Mouse (Mus musculus) layer of hippocampus, postnatal 36 days (tissue): ENCODE data around the gene Ak1. TPM values are rescaled to one million over a fixed set of nuclear protein-coding genes. Genes with fewer than 3 reads are reported as not detected.

Source experiments
- DNase-seq, 2 experiments: peaks; one replicate each; pipeline ENCODE4 v3.0.0; 2022
- total RNA-seq, 2 experiments: library from RNA; stranded (reverse); gene quantifications; 2 replicates each; pipeline ENCODE4 v1.2.3; 2021

Ak1 gene
- 100 to 1,000 TPM; 114 to 119 TPM for total RNA-seq

- no peak for DNase-seq
These were observed at the start of gene Ak1 for GRCm38 (mm10) chr2:32621517-32621859. TSS of gene Ak1 (plus strand) at chr2:32621758.

GRCm38 (mm10) chr2:32572196-32572595 lies 49.4 kb upstream of the Ak1 start:
- DNase-seq, result no peak

GRCm38 (mm10) chr2:32574497-32574896 lies 47.1 kb upstream of the Ak1 start, which contains the start of gene Pip5kl1:
TSS of gene Pip5kl1 (plus strand) at chr2:32574797.
- DNase-seq, result no peak

- DNase-seq, result peak; percentile 67 to 76
These were observed 46.5 kb upstream of the Ak1 start for GRCm38 (mm10) chr2:32574901-32575585.

- peak; percentile 50 to 63 for DNase-seq
These were observed 45.9 kb upstream of the Ak1 start, which contains the start of gene 9430097D07Rik for GRCm38 (mm10) chr2:32575586-32576160. TSS of gene 9430097D07Rik (minus strand) at chr2:32575684.

GRCm38 (mm10) chr2:32576532-32576931 lies 45.0 kb upstream of the Ak1 start:
- no peak for DNase-seq

- DNase-seq, result no peak
These were observed 43.2 kb upstream of the Ak1 start for GRCm38 (mm10) chr2:32578146-32579046.

GRCm38 (mm10) chr2:32581450-32582095 lies 40.0 kb upstream of the Ak1 start:
- peak; percentile 66 to 71 for DNase-seq

GRCm38 (mm10) chr2:32582830-32583799 lies 38.4 kb upstream of the Ak1 start:
- DNase-seq, result peak; percentile 76 to 80

- DNase-seq, result no peak
These were observed 36.3 kb upstream of the Ak1 start for GRCm38 (mm10) chr2:32585149-32585714.

- peak; percentile 90 for DNase-seq
These were observed 34.6 kb upstream of the Ak1 start, which contains the start of gene St6galnac4 for GRCm38 (mm10) chr2:32586871-32587351. TSS of gene St6galnac4 (plus strand) at chr2:32587095.

- DNase-seq, result no peak
These were observed 33.7 kb upstream of the Ak1 start for GRCm38 (mm10) chr2:32587731-32588321.

GRCm38 (mm10) chr2:32589213-32589795 lies 32.3 kb upstream of the Ak1 start:
- no peak for DNase-seq

GRCm38 (mm10) chr2:32590224-32590623 lies 31.3 kb upstream of the Ak1 start:
- no peak for DNase-seq

- DNase-seq, result no peak
These were observed 30.3 kb upstream of the Ak1 start for GRCm38 (mm10) chr2:32591249-32591648.

GRCm38 (mm10) chr2:32596725-32597124 lies 24.8 kb upstream of the Ak1 start:
- DNase-seq, result no peak

- DNase-seq, result no peak
These were observed 24.3 kb upstream of the Ak1 start for GRCm38 (mm10) chr2:32597248-32597647.

GRCm38 (mm10) chr2:32597699-32598098 lies 23.9 kb upstream of the Ak1 start:
- no peak for DNase-seq

GRCm38 (mm10) chr2:32598506-32598905 lies 23.1 kb upstream of the Ak1 start:
- no peak for DNase-seq

GRCm38 (mm10) chr2:32599409-32599808 lies 22.1 kb upstream of the Ak1 start, which contains the start of gene St6galnac6:
TSS of gene St6galnac6 (plus strand) at chr2:32599709.
- no peak for DNase-seq
